Mouse (Mus musculus): ENCODE results near the gene Clec11a. TPM values are rescaled to one million over a fixed set of nuclear protein-coding genes. Genes with fewer than 3 reads are reported as not detected.
A peak's percentile ranks its signal among the peaks of the same experiment; 100 is the strongest.

Clec11a gene
- polyA plus RNA-seq, 1 experiment from 2014 or later, result 2.5 TPM

DNA sequence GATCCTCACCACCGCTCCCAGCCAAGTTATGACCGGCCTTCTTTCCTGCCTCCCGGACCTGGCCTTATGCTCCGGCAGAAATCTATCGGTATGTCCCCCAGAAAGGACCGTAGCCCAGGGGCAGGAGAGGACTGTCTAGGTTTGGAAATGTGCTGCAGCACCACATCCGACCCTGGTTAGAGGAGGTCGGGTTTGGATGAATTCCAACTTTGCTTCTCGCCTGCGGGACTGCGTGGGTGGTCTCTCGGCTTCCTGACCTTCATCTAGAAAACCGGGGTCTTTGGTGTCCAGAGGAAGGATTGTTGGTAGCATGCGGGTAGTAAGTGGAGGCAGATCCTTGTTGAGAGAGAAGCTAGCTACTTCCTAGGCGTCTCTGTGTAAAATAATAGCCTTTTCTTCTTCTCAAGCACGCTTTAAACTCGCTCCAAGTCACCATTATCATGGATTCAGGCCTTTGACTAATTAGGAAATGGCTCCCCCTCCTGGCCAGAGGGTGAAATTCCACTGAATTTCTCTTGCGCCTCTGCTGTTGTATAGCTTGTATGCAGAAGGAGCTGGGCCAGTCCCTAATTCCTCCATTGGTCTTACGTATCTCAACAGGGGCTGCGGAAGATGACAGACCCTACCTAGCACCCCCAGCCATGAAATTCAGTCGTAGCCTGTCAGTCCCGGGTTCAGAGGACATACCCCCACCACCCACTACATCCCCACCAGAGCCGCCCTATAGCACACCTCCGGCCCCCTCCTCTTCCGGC lies 44.4 kb upstream of the Clec11a start:
- Histone ChIP-seq H3K9ac (replicated peaks; ENCODE audit: low read depth) (0 out of 2 replicates have a peak overlapping the region, but pooled peaks have one; percentile 20), H3K36me3 (ENCODE audit: insufficient read depth, low read length) (no peaks in the 10 kb centered on the region), H3K4me2 (replicated peaks; ENCODE audit: low read depth, low read length) (peak overlapping the region; percentile 45), H3K4me1 (ENCODE audit: insufficient read depth, low read depth, low read length) (no peaks in the 10 kb centered on the region), H3K9me3 (ENCODE audit: low read length) (no peaks in the 10 kb centered on the region), H3K27me3 (replicated peaks; ENCODE audit: insufficient read depth, low read length) (peaks cover 54% of the 10 kb centered on the region), H3K4me3 (ENCODE audit: low read depth, low read length) (0 out of 2 replicates have a peak overlapping the region, but pooled peaks have one; percentile 0), H3K27ac (ENCODE audit: low read length) (no peak overlapping the region)
- peak; percentile 93 for TF ChIP-seq CTCF (IDR thresholded peaks at IDR 0.05)
- no peak for TF ChIP-seq EP300 (IDR thresholded peaks at IDR 0.05)
- 3% methylated on average over 25 of the region's 25 CpGs for WGBS
- DNase-seq (ENCODE audit: low spot score) (peak; percentile 92), ATAC-seq (peak; percentile 61)

DNA sequence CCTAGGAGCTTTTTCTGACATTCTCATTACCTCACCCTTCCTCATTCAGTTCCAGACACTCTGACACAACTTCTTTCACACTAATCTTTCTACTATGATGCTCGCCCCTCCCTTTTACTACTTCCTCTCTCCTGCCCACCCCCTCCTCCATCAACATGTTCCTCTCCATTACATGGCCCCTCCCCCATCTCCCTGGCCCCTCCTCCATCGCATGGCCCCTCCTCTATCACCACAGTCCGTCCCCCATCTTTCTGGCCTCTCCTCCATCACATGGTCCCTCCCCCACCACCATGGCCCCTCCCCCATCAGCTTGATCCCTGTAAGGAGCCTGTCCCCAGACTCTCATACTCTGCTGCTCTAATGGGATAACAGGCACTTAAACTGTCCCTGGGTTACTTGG lies 42.3 kb upstream of the Clec11a start:
- DNase-seq (ENCODE audit: low spot score) (no peak), ATAC-seq (no peak)
- no peak overlapping the region for H3K9ac ChIP-seq (replicated peaks; ENCODE audit: low read depth)
- no peak overlapping the region for H3K27ac ChIP-seq (ENCODE audit: low read length)
- TF ChIP-seq CTCF (IDR thresholded peaks at IDR 0.05), result no peak
- no peak for TF ChIP-seq EP300 (IDR thresholded peaks at IDR 0.05)
- H3K27me3 ChIP-seq (replicated peaks; ENCODE audit: insufficient read depth, low read length), result peaks cover 34% of the 10 kb centered on the region
- H3K36me3 ChIP-seq (ENCODE audit: insufficient read depth, low read length), result no peaks in the 10 kb centered on the region
- 14% methylated on average over 3 of the region's 3 CpGs for WGBS
- no peaks in the 10 kb centered on the region for H3K9me3 ChIP-seq (ENCODE audit: low read length)
- no peak overlapping the region for H3K4me3 ChIP-seq (ENCODE audit: low read depth, low read length)
- no peaks in the 10 kb centered on the region for H3K4me1 ChIP-seq (ENCODE audit: insufficient read depth, low read depth, low read length)
- H3K4me2 ChIP-seq (replicated peaks; ENCODE audit: low read depth, low read length), result no peak overlapping the region

DNA sequence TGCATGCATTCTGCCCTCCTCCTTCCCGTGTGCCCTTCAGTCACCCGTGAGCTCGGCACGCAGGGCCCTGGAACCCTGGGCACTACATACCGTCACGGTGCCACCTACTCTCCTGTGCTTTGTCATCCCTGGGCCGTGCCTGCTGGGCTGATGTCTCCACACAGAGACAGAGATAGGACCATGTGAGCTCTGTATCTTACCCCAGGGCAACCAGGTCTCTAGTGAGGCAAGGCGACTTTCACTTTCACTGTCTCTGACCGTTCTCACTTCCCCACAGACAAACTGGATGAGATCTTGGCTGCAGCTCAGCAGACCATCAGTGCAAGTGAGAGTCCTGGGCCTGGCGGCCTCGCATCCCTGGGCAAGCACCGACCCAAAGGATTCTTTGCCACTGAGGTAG lies 37.9 kb upstream of the Clec11a start:
- no peak for DNase-seq (ENCODE audit: low spot score)
- H3K4me2 ChIP-seq (replicated peaks; ENCODE audit: low read depth, low read length), result no peak overlapping the region
- H3K4me3 ChIP-seq (ENCODE audit: low read depth, low read length), result no peak overlapping the region
- no peaks in the 10 kb centered on the region for H3K4me1 ChIP-seq (ENCODE audit: insufficient read depth, low read depth, low read length)
- TF ChIP-seq CTCF (IDR thresholded peaks at IDR 0.05) (no peak), EP300 (IDR thresholded peaks at IDR 0.05) (no peak)
- WGBS, result 56% methylated on average over 12 of the region's 12 CpGs
- no peak for ATAC-seq
- no peaks in the 10 kb centered on the region for H3K36me3 ChIP-seq (ENCODE audit: insufficient read depth, low read length)
- no peaks in the 10 kb centered on the region for H3K27me3 ChIP-seq (replicated peaks; ENCODE audit: insufficient read depth, low read length)
- no peak overlapping the region for H3K9ac ChIP-seq (replicated peaks; ENCODE audit: low read depth)
- no peak overlapping the region for H3K27ac ChIP-seq (ENCODE audit: low read length)
- H3K9me3 ChIP-seq (ENCODE audit: low read length), result no peaks in the 10 kb centered on the region

DNA sequence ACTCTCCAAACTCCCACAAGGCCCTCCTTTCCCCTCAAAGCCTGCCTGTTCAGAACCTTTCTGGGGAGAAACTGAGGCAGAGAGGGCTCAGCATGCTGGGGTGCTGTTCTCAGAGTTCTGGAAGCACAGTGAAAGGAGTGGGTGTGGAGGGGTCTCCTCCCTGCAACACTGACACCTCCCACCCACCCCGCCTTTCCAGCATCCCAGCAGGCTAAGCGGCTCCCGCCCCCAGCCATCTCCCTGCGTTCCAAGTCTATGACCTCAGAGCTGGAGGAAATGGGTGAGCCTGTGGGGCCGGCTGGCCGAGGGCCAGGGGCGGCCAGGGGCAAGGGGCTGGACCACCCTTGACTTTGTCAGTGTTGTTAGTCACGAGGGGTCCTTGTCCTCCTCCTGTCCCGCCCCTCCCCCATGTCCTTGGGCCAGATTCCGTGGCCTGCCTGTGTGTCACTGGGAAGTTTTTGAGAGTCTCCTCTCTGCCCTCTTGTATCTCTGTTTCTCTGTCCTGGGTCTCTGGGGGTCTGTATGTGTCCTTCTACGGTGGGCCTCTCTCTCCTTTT lies 36.8 kb upstream of the Clec11a start:
- ATAC-seq, result peak; percentile 17; the same call in 1 of the 2 replicates
- H3K4me3 ChIP-seq (ENCODE audit: low read depth, low read length), result no peak overlapping the region
- H3K4me2 ChIP-seq (replicated peaks; ENCODE audit: low read depth, low read length), result no peak overlapping the region
- TF ChIP-seq EP300 (IDR thresholded peaks at IDR 0.05) (no peak), CTCF (IDR thresholded peaks at IDR 0.05) (no peak)
- no peaks in the 10 kb centered on the region for H3K9me3 ChIP-seq (ENCODE audit: low read length)
- DNase-seq (ENCODE audit: low spot score), result no peak
- WGBS, result 16% methylated on average over 9 of the region's 11 CpGs
- H3K27me3 ChIP-seq (replicated peaks; ENCODE audit: insufficient read depth, low read length), result no peaks in the 10 kb centered on the region
- no peaks in the 10 kb centered on the region for H3K36me3 ChIP-seq (ENCODE audit: insufficient read depth, low read length)
- no peaks in the 10 kb centered on the region for H3K4me1 ChIP-seq (ENCODE audit: insufficient read depth, low read depth, low read length)
- no peak overlapping the region for H3K9ac ChIP-seq (replicated peaks; ENCODE audit: low read depth)
- H3K27ac ChIP-seq (ENCODE audit: low read length), result no peak overlapping the region

DNA sequence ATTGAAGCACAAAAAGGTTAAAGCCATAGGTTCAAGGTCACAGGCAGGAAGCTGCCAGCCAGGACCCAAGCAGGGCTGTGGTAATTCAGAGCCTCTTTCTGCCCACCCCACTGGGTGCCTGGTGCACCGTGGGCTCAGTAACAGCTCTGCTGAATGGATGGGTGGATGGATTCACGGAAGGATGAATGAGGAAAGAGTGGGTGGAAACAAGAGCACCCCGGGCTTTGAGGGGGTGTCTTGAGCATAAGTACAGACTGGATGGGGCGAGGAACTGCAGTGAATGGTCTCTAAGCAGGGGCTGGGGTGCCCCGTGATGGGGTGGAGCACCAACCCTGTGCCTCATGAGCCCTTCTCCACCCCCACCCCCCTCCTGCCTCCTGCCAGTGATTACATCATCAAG lies 35.0 kb upstream of the Clec11a start:
- H3K4me2 ChIP-seq (replicated peaks; ENCODE audit: low read depth, low read length), result no peak overlapping the region
- peaks cover 16% of the 10 kb centered on the region for H3K27me3 ChIP-seq (replicated peaks; ENCODE audit: insufficient read depth, low read length)
- H3K36me3 ChIP-seq (ENCODE audit: insufficient read depth, low read length), result no peaks in the 10 kb centered on the region
- ATAC-seq, result no peak
- H3K9ac ChIP-seq (replicated peaks; ENCODE audit: low read depth), result no peak overlapping the region
- H3K27ac ChIP-seq (ENCODE audit: low read length), result no peak overlapping the region
- 65% methylated on average over 5 of the region's 5 CpGs for WGBS
- no peak overlapping the region for H3K4me3 ChIP-seq (ENCODE audit: low read depth, low read length)
- DNase-seq (ENCODE audit: low spot score), result no peak
- H3K9me3 ChIP-seq (ENCODE audit: low read length), result no peaks in the 10 kb centered on the region
- TF ChIP-seq CTCF (IDR thresholded peaks at IDR 0.05) (no peak), EP300 (IDR thresholded peaks at IDR 0.05) (no peak)
- no peaks in the 10 kb centered on the region for H3K4me1 ChIP-seq (ENCODE audit: insufficient read depth, low read depth, low read length)

DNA sequence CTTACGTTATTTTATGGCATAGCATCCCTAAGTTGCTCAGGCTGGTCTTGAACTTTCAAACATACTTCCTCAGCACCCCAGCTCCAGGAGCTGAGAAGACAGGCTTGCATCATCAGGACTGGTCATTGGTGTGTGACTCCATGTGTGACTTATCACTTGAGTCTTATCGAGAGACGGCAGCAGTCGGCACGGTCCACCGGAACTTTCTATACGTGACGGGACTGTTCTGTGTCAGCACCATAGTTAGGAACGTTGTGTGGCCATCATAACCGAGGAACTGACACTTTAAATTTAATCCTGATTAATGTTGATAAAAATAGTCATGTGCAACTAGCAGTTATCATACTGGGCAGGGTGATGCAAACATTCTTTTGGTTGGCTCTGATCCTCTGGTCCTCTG lies 34.4 kb upstream of the Clec11a start:
- Histone ChIP-seq H3K27me3 (replicated peaks; ENCODE audit: insufficient read depth, low read length) (peaks cover 21% of the 10 kb centered on the region), H3K4me2 (replicated peaks; ENCODE audit: low read depth, low read length) (no peak overlapping the region)
- DNase-seq (ENCODE audit: low spot score), result no peak

More for the DNA sequence above, 34.4 kb upstream of the Clec11a start:
- 77% methylated on average over 10 of the region's 10 CpGs for WGBS
- no peak for TF ChIP-seq EP300 (IDR thresholded peaks at IDR 0.05)
- TF ChIP-seq CTCF (IDR thresholded peaks at IDR 0.05), result no peak
- Histone ChIP-seq H3K9me3 (ENCODE audit: low read length) (no peaks in the 10 kb centered on the region), H3K36me3 (ENCODE audit: insufficient read depth, low read length) (no peaks in the 10 kb centered on the region), H3K4me1 (ENCODE audit: insufficient read depth, low read depth, low read length) (no peaks in the 10 kb centered on the region), H3K9ac (replicated peaks; ENCODE audit: low read depth) (no peak overlapping the region), H3K27ac (ENCODE audit: low read length) (no peak overlapping the region), H3K4me3 (ENCODE audit: low read depth, low read length) (no peak overlapping the region)
- no peak for ATAC-seq
